Mouse (Mus musculus): ENCODE measurements around the gene Cfap20. TPM values are rescaled to one million over a fixed set of nuclear protein-coding genes. Genes with fewer than 3 reads are reported as not detected.
"Not testable (repeated sequence)": the region's sequence is repeated elsewhere in the genome, so short reads cannot be mapped to it uniquely, and the experiment has no call there.

Cfap20 gene
- total RNA-seq, 2 experiments from 2014 or later, result 49.3 to 66.1 TPM

DNA sequence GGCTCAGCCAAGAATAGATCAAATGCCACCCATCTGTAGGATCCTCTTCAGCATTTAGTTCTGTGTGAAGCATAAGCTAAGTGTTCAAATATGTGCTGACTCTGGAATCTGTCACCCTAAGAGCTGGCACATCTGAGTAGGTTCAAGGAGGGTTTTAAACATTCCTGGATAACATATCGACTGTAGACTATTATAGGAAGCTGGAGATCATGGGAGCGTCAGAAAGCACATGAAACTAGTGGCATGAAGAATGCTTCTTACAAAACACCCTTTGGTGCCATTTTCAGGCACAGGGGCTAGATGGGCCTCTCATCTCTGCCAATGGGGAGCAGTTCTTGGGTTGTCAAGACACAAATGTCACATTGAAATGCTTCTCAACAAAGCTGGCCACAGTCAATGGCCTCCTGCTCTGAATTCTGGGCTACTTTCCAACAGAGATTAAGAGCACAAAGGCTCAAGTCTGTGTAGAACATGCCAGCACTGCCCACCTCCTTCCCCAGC is 7.8 kb downstream of the Cfap20 start:
- peak in 1 of 2 experiments; percentile 23 for DNase-seq (ENCODE audit: low spot score in 2 of 2)
- intact Hi-C loops (cut with DNase I), result loop anchor here (1.0 kb wide), 1 partner anchor 96 kb away; the partner anchor contains the start of gene Zfp319

DNA sequence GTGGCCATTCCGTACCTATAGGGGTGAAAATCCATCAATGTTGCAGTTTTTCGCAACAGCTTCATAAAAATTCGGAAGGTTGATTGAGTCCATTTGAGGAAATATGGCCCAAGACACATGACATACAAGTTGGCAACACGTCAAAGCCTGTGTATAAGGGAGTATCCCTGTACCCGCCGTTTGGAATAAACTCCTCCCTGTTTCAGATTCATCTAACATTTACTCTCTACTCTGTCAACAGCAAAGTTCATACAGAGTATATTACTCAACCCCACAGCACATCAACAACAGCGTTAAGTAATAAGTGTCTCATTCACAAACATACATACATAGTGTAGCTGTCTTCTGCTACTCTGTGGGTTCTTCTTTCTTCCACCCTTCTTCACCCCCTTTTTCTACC is 10.0 kb downstream of the Cfap20 start:
- intact Hi-C loops (cut with DNase I), result no loop called here
- DNase-seq (ENCODE audit: low spot score in 2 of 2), result no peak

- no peak for DNase-seq (ENCODE audit: low spot score in 2 of 2)
- intact Hi-C loops (cut with DNase I), result no loop called here
Measured at GRCm38 (mm10) chr8:95422193-95422810, 12.4 kb downstream of the Cfap20 start.

- no peak for DNase-seq (ENCODE audit: low spot score in 2 of 2)
Measured at GRCm38 (mm10) chr8:95411309-95411972, 23.2 kb downstream of the Cfap20 start.

GRCm38 (mm10) chr8:95409518-95409917 is 25.2 kb downstream of the Cfap20 start:
- intact Hi-C loops (cut with DNase I), result no loop called here
- no peak for DNase-seq (ENCODE audit: low spot score in 2 of 2)

More at GRCm38 (mm10) chr8:95411309-95411972, 23.2 kb downstream of the Cfap20 start:
- intact Hi-C loops (cut with DNase I), result no loop called here

GRCm38 (mm10) chr8:95401091-95401490 is 33.6 kb downstream of the Cfap20 start:
- intact Hi-C loops (cut with DNase I), result no loop called here
- DNase-seq (ENCODE audit: low spot score in 2 of 2), result no peak

DNA sequence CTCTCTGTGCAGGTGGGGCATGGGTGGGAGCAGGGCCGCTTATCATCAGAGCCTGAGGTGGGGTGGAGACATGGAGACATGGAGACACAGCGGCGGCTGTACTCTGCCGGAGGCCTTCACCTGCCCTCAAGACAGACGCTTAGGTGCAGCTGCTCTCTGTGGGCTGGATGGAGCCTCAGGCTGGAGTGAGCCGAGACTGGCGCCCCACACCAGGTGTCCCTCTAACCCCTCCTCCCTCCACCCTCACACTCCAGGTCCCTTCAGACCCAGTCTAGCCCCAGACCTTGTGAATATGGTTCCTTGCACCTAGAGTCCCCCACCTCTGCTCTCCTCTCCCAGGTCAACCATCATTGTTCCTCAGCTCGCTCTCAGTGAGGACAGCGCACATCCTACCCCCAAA is 35.5 kb downstream of the Cfap20 start:
- intact Hi-C loops (cut with DNase I), result no loop called here
- DNase-seq (ENCODE audit: low spot score in 2 of 2), result no peak

- no peak for DNase-seq (ENCODE audit: low spot score in 2 of 2)
- intact Hi-C loops (cut with DNase I), result no loop called here
Measured at GRCm38 (mm10) chr8:95397201-95397600, 37.5 kb downstream of the Cfap20 start.

DNA sequence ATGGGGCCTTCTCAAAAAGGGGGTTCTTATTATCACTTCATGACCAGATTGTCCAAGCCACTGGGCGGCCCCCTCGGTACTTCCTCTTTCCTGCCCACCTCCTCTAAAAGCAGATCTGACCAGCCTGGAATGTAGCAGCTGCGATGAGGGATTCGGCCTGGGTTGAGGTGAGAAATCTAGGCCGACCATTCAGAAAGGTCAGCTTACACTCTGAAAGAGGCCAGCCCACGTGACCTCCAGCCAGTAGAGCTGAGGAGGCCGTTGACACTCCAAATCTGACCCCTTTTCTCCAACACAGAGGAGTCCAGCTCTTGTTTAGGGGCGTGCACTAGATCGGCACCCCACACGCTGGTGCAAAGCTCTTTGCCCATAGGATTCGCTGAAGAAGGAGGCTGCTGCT is 37.9 kb downstream of the Cfap20 start:
- no peak for DNase-seq (ENCODE audit: low spot score in 2 of 2)
- intact Hi-C loops (cut with DNase I), result no loop called here

DNA sequence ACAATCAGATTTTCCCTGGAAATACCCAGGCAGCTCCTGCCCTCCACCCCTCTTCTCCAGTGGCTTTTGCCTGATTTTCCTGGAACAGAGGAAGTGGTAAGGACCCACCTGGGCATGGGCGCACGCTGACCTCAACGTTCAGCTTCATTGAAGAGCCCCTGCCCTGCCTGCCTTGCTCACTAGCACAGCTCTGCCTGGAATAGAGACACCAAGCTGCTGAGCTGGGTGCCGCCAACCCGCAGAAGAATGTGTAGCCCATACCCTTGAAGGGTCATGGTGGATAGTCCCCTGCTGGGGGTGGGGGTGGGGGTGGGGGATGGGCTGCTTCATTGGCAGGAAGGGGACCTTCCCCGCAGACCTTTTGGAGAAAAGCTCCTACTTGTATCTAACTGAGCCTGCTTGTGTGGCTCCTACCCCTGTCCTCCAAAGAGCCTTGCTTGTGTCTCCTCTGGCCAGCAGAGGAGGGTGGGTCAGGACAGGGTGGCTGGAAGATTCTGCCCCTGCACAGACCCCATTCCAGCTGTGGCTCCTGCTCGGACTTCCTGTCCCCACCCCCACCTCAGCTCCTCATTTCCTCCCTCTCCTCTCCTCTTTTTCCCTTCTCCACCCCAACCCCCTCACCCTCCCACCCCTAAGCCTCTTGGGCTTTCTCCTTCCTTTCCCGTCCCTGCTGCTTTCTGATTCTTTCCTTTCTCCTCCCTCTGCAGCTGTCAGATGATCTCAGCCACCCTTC is 39.3 kb downstream of the Cfap20 start:
- DNase-seq (ENCODE audit: low spot score in 2 of 2), result no peak
- intact Hi-C loops (cut with DNase I), result no loop called here

DNA sequence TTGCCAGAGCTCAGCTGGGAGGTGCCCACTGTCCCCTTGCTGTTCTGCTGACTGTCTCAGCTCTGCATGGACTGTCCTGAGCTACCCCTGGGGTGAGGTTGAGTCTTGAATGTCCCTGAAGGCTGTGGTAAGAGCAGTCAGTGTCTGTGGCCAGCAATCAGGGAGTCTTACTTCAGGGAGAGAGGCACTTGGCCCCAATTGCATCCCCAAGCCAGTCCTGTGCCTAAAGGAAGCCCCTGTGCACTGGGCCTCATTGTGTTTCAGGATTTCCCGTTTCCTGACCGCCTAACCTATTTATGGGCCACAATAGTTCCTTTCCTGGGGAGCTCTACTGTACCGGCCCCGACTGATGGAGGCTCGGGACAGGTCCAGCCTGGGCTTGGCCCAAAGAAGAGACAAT is 42.1 kb downstream of the Cfap20 start:
- intact Hi-C loops (cut with DNase I), result no loop called here
- DNase-seq (ENCODE audit: low spot score in 2 of 2), result no peak

- no peak for DNase-seq (ENCODE audit: low spot score in 2 of 2)
- intact Hi-C loops (cut with DNase I), result no loop called here
Measured at GRCm38 (mm10) chr8:95391101-95391500, 43.6 kb downstream of the Cfap20 start.

GRCm38 (mm10) chr8:95390312-95390711 is 44.4 kb downstream of the Cfap20 start:
- intact Hi-C loops (cut with DNase I), result no loop called here
- no peak for DNase-seq (ENCODE audit: low spot score in 2 of 2)

DNA sequence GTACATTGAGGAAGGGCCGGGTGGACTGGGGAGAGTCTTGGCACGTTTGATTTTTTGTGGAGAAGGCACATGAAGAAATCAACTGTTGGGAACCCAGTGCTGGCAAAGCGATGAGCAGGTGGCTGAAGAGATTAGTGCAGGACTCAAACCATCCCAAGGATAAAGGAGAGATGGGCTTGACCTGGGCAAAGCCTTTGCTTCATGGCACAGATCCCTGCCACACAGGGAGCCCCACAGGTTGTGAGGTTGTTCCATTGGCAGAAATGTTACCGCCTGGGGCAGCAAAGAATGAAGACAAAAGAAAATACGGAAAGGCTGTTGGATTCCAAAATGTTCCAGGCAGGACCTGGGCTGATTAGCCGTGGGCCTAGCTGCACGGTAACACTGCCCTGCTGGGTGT is 46.7 kb downstream of the Cfap20 start:
- no peak for DNase-seq (ENCODE audit: low spot score in 2 of 2)
- intact Hi-C loops (cut with DNase I), result no loop called here

DNA sequence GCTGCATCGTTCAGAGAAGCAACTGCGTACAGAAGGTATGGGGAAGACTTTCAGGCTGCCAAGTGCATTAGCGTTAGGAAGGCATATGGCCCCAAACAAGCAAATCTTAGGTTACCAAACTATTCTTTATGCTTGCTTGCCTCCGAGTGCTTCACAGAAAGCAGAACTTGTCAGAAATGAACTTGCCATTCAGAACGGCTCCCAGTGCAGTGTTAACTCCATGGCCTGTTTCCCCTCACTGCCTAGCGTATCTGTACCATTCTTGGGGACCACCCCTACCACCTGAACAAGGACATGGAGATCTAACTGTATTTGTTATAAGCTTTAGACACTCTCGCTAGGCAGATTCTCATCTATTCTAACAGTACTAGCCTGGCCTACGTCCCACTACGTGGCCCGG is 47.4 kb downstream of the Cfap20 start:
- intact Hi-C loops (cut with DNase I), result no loop called here
- no peak for DNase-seq (ENCODE audit: low spot score in 2 of 2)

DNA sequence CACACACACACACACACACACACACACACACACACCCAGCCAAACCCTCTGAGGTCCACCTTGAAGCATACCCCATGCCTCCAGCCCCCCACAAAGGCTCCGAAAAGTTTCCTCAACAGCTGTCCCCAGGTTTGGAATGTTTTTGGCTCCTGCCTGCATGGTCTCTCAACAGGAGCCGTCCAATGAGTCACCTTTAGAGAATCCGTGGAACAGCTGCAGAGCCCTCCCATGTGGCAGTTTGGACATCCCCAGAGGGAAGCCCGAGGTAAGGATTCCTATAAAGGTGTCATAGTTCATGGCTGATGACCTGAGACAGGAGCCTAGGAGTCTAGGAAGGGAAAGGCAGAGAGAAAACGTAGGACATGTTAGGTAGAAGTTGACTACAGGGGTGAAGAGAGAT is 48.6 kb downstream of the Cfap20 start:
- DNase-seq (ENCODE audit: low spot score in 2 of 2), result no peak
- intact Hi-C loops (cut with DNase I), result no loop called here

GRCm38 (mm10) chr8:95384501-95384900 is 50.2 kb downstream of the Cfap20 start:
- DNase-seq (ENCODE audit: low spot score in 2 of 2), result no peak
- intact Hi-C loops (cut with DNase I), result no loop called here

DNA sequence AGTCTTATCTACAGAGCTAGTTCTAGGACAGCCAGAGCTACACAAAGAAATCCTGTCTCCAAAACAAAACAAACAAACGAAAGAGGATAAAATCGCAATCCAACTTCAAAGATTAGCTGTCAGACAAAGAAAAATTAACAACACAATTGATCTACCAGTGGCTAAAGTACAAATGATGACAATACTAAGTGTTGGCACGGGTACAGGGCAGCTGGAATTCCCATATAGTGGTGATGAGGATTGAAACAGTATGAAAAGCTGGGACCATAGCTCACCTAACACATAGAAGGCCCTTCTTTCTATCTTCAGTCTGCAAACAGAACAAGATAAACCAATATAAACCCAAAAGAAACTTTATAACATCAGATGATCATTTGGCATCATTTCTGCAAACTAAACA is 53.1 kb downstream of the Cfap20 start:
- intact Hi-C loops (cut with DNase I), result no loop called here
- DNase-seq (ENCODE audit: low spot score in 2 of 2), result no peak

GRCm38 (mm10) chr8:95380953-95381352 is 53.7 kb downstream of the Cfap20 start:
- DNase-seq (ENCODE audit: low spot score in 2 of 2), result no peak
- intact Hi-C loops (cut with DNase I), result no loop called here

DNA sequence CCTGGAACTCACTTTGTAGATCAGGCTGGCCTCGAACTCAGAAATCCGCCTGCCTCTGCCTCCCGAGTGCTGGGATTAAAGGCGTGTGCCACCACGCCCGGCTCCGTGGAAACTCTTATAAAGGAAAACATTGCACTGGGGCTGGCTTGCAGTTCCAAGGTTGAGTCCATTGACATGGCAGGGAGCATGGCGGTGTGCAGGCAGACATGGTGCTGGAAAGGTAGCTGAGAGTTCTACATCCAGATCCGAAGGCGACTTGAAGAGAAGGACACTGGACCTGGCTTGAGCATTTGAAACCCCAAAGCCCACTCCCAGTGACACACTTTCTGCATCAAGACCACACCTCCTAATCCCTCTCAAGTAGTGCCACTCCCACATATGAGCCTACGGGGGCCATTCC is 55.7 kb downstream of the Cfap20 start:
- intact Hi-C loops (cut with DNase I); DNase-seq (ENCODE audit: low spot score in 2 of 2): not testable (repeated sequence)

DNA sequence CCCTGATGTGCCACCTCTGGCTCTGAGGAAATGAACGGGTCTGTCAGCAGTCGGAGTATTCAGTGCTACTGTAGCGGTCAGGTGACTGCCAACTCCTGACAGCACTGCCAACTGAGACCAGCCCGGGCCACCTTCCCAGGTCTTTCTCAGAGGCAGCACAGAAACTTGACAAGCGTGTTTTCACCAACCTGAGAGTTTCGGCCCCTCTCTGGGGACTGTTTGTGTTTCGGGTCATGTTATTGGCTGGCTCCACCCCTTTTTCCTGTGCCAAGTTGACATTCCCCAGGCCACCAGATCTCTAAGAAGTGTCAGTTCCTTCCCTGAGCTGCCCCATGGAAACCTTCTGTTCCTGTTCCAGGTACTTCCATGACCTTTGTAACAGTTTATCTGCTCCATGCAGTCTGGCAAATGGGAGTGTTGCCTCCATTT is 56.8 kb downstream of the Cfap20 start:
- intact Hi-C loops (cut with DNase I), result no loop called here

More for the DNA sequence above, 56.8 kb downstream of the Cfap20 start:
- no peak for DNase-seq (ENCODE audit: low spot score in 2 of 2)

Data from left cerebral cortex, postnatal 36 days (tissue).